ENCODE assay signal across 29 mouse cellular contexts in the genomic region with DNA sequence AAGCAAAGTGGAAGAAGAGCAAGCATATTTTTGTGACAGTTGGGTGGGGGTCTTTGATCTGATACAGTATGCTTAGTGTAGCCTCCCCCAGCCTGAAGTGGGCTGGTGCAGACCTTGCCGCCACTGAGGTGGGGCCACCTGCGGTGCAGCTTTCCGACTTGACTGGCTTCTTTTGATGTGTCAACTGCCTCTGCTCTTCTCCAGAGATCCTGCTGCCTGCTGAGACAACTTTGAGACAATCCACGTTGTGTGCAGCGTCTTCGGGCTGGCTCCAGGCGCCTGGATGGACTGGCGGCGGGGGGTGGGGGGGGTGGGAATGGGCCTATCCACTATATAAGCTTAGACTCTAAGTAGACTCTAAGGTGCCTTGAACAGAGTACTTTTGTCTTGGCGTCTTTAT.
"Had no signal": no experiment of that assay in that cellular context is flagged by ENCODE, and none has a peak within 500 bp of the region (broad histone marks: within the 10 kb centered on the region; RNA-seq: fewer than 3 reads in every experiment).

No protein-coding gene starts in this region.

- H3K36me3 ChIP-seq: heart, embryonic 12.5 days; heart, embryonic 13.5 days; heart, embryonic 15.5 days; hindbrain, embryonic 10.5 days; hindbrain, embryonic 12.5 days; hindbrain, embryonic 13.5 days; hindbrain, embryonic 15.5 days; intestine, embryonic 15.5 days; kidney, embryonic 15.5 days had no signal

- H3K27ac ChIP-seq: heart, embryonic 13.5 days; heart, embryonic 15.5 days; hindbrain, embryonic 10.5 days; hindbrain, embryonic 12.5 days; hindbrain, embryonic 13.5 days; hindbrain, embryonic 14.5 days; hindbrain, embryonic 15.5 days; hindbrain, postnatal 0 days; intestine, embryonic 15.5 days; kidney, embryonic 15.5 days; kidney, postnatal 0 days; layer of hippocampus, adult 2 months; left cerebral cortex, adult 2 months had no signal

- H3K9me3 ChIP-seq: heart, embryonic 12.5 days; heart, embryonic 13.5 days; heart, embryonic 15.5 days; hindbrain, embryonic 12.5 days; hindbrain, embryonic 13.5 days; hindbrain, embryonic 15.5 days; intestine, embryonic 15.5 days; kidney, embryonic 15.5 days had no signal

- H3K4me3 ChIP-seq: heart, embryonic 12.5 days; heart, embryonic 13.5 days; heart, embryonic 15.5 days; hindbrain, embryonic 10.5 days; hindbrain, embryonic 12.5 days; hindbrain, embryonic 13.5 days; hindbrain, embryonic 15.5 days; intestine, embryonic 15.5 days; kidney, embryonic 15.5 days; layer of hippocampus, adult 2 months; left cerebral cortex, adult 2 months had no signal

- H3K9ac ChIP-seq: heart, embryonic 12.5 days; heart, embryonic 13.5 days; heart, embryonic 15.5 days; hindbrain, embryonic 12.5 days; hindbrain, embryonic 13.5 days; hindbrain, embryonic 14.5 days; hindbrain, embryonic 15.5 days; intestine, embryonic 15.5 days; kidney, embryonic 15.5 days had no signal

- H3K4me1 ChIP-seq: heart, embryonic 12.5 days; heart, embryonic 13.5 days; heart, embryonic 15.5 days; hindbrain, embryonic 12.5 days; hindbrain, embryonic 13.5 days; hindbrain, embryonic 15.5 days; intestine, embryonic 15.5 days; kidney, embryonic 15.5 days had no signal

- DNase-seq: heart, postnatal 10 days; heart, postnatal 14 days; heart, postnatal 36 days; heart, postnatal 4 days; kidney, adult 11 months; kidney, adult 18-20 months; kidney, adult 2 months; kidney, adult 8-10 months; kidney, adult 9 months; kidney, postnatal 10 days; kidney, postnatal 14 days; kidney, postnatal 36 days; kidney, postnatal 4 days; layer of hippocampus, adult 9-11 months; layer of hippocampus, postnatal 36 days had no signal
